Mouse (Mus musculus): ENCODE results near the gene Zfp36.
"Not testable (repeated sequence)": the region's sequence is repeated elsewhere in the genome, so short reads cannot be mapped to it uniquely, and the experiment has no call there.

Zfp36 gene

DNA sequence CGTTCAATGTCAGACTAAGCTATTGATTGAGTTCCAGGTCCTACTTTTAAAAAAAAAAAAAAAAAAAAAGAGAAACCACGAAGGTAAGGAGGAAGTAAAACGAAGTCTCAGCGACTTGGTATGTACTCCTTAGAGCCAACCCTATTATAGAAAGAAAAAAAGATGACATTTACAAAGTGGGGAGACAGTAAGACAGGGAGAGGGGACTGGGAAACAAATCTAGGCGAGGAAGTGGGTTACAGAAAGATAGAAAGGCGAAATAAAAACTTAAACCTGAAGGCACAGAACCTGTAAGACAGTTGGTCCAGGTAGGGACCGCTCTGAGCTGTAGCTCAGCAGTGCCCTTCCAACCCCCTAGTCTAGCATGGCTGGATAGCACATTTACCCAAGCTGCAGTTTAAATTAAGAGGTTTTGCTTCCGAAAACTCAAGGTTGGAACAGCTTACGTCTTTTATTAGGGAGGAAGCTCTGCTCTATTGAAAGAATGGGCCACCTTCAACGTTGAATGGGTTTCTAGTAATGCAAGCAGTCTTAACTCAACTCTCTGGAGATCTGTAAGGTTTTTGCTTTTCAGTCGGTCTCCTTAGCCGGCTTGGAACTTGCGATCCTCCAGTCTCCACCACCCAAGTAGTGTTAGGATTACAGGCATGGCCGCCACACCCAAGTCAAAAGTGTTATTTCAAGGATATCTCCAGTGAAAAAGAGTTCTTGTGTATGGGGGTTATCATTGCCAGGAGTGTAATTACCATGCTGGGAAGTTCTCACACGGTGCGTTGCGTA, at the start of gene Zfp36:
Gene Zfp36, minus strand, starts transcription at position 17 of the 780 bp plus-strand sequence.
- no peak for DNase-seq

DNA sequence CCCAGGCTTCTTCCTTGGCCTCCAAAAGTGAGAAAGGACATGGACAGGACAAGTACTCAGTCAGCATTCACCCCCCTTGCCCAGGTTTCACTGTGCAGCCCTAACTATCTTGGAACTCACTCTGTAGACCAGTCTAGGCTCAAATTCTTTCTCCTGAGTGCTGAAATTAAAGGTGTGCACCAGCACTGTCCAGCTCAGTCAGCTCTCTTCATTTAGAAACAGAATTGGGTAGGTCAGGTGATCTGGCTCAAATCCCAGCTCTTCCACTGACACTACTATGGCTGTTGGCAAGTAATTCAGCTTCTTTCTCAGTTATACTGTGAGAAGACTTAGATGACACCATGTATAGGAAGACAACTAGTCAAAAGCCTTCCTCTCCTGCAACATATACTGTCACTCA, 47.7 kb upstream of the Zfp36 start:
- DNase-seq, result no peak

DNA sequence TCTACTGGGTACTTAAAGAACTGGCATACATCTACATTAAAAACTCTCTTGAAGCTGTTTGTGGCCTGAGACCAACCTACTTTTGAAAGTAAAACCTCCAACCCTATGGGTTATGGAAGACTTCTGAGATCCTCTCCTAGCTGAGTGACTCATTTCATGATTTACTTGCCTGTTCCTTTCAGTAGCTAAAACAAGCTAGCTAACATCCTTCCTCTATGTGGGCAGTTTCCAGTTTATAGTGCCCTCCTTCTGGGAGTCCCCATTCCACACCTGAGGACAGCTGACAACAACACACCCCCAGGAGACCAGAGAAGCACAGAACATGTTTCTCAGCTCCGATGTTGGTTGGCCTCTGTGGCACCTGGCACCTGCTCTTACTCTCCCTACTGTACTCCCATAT, 43.0 kb upstream of the Zfp36 start:
- DNase-seq, result no peak

DNA sequence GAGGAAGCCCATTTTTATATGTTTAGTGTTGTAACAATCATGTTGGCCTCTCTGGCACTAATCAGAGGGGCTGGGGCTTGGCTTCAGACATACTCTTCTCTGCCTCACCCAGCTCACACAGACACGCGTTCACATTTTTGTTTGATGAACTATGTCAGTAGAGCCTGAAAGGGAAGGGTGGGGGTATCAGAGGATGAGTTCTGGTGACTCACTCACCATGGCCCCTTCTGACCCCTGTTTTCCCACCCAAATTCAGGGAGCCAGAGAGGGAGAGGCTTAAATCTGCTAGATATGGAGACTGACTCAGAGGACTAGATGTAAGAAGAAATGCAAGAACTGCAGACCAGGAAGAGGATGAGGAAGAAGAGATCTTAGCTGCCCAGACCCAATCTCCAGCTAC, 39.4 kb upstream of the Zfp36 start:
- DNase-seq, result no peak

DNA sequence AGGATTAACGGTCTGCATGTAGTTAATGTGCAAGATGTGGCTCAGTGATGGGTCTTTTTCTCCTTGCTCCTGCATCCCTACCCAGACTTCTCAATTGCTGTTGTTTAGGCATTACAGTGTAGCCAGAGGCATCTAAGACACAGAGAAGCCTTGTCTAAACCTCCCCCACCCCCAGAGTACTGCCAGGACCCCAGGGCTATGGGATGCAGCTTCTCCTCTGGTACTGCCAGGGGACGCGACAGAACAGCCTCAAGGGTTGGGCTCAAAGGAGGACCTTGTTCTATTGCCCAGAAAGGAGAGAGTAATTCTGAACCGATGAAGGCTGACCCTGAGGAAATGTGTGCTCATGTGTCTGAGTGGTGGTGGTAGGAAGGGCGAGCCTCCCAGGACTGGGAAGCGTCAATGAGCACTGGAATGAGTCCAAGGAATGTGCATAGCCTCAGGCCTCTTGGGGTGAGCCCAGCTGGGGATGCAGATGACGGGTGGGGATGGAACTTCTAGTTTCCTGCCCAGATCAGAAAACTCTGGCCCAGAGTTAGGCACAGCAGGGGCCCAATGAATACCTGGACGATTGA, 38.1 kb upstream of the Zfp36 start:
- no peak for DNase-seq

DNA sequence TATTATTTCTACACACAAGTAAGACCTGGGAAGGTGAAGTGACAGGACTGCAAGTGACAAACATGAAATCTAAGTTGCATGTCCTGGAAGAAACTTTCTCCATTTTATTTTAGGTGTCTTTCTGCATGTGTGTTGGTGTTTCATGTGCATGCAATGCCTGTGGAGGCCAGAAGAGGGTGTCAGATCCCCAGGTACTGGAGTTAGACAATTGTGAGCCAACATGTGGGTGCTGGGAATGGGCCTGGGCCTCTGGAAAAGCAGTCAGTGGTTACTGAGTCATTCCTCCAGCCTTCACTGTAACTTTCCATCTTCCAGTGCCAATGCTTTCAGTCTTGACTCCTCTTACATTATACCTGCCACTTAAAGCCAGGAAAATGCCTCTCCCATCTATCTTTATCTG, 37.3 kb upstream of the Zfp36 start:
- DNase-seq, result no peak

DNA sequence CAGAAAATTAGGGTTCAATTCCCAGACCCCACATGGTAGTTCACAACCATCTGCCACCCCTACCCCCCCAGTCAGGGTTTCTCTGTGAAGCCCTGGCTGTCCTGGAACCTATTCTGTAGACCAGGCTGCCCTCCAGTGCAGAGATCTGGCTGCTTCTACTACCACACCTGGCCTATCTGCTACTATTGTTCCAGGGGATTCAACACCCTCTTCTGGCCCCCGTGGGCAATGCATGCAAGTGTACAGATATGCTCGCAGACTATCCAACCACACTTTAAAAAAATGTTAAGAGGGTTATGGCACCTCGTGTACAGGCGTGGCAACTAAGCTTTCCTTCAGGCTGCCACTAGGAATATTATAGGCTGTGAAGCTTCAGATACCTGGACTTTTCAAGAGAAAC, 32.8 kb upstream of the Zfp36 start:
- no peak for DNase-seq

DNA sequence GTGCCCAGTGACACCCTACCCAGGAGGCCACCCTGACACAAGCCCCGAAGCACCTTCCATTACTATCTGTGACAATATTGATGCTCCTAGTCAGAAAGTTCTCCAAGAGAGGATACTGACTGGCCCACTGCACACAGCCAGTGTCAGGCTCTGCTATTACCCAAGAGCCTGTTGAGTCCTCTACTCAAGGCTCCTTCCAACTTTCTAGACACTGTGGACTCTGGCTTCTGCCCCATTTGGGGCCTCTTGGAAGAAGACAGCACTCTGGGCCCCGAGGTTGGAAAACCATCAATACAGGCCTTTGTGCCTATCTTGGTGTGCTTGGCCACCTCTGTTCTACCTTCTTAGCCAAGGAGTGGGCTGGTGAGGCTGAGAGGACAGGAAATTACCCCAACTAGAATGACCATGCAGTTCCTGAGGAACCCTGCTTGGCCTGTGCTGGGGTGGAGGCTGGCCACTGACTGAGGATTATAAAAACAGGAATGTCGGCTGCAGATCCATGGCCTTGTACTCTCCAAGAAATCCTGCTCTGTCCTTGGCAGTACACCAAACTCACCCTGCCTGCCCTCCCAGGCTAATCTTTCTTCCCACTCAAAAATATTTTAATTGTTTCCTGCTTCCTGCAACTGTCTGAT, 30.9 kb upstream of the Zfp36 start:
- DNase-seq, result no peak

DNA sequence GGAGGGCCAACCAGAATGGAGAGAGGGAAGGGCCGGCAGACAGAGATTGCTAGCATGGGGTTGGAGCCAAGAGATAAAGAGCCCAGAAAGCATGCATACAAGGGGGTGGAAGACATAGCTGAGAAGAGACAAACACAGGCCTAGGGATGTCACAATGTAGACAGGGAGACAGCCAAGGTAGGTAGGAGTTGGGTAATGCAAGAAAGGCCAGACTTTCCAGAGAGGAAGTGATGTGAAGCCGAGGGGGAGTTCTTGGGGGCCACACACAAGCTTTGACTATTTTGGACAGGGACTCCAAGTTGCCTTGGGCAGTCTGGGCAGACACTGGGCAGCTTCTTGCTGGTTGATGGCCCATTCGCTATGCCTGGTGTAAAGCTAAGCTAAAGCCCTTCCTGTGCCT, 21.9 kb upstream of the Zfp36 start:
- no peak for DNase-seq

DNA sequence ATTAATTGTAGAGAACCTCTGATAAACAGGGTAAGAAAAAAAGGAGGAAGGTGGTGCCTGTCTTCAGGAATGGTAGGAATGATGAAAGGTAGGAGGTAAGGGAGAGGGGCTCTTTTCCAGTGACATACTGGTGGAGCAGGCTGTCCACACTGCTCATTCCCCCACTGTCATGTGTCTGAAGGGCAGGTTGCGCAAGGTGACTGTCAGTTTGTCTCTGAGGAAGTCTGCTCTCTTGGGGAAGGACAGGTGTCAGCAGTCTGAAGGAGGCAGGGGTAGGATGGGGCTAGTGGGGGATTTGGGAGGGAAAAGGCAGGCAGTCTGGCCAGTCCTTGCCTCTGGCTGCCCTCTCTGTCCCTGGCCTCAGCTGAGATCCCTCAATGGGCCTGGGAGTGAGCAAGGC, 21.0 kb upstream of the Zfp36 start:
- DNase-seq, result no peak

DNA sequence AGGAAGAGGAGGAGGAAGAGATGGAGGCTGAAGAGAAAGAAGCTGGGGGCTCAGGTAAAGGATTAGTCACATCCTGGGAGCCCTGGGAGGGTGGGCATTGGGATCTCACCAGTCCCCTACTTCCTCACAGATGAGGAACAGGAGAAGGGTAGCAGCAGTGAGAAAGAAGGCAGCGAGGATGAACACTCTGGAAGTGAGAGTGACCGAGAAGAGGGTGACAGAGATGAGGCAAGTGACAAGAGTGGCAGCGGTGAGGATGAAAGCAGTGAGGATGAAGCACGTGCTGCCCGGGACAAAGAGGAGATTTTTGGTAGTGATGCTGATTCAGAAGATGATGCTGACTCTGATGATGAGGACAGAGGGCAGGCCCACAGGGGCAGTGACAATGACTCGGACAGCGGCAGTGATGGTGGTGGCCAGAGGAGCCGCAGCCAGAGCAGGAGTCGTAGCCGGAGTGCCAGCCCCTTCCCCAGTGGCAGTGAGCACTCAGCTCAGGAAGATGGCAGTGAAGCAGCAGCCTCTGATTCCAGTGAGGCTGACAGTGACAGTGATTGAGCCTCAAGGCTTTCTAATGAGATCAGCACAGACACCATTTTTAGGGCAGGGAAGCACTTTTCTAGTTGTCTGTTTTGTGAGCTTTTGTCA, 18.8 kb upstream of the Zfp36 start:
- no peak for DNase-seq

DNA sequence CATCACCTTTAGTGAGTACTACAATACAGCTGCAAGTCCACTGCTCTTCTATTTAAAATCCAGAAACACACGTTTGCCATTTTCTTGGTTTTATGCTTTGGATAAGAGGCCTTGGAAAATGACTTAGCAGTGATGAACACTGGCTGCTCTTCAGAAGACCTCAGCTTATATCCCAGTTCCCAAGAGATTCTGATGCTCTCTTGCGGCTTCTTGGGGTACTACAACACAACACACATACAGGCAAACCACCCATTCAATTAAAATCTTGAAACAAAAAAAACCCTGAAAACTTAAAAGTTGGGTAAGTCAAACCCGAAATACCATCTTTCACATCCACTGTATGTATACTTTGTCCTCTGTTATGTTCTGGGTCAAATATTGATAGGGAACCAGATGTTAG, 17.9 kb upstream of the Zfp36 start:
- DNase-seq, result no peak

DNA sequence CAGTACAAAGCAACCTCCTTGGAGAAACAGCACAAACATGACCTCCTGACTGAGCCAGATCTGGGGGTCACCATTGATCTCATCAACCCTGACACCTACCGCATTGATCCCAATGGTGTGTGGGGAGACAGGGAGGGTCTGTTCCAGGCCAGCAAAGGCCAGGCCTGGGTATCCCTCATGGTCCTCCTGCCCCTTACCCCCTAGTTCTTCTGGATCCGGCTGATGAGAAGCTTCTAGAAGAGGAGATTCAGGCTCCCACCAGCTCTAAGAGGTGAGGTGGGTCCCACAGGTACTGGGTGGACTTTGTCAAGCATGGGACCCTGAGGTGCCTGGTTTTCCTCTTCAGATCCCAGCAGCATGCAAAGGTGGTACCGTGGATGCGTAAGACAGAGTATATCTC, 15.4 kb upstream of the Zfp36 start:
- no peak for DNase-seq

DNA sequence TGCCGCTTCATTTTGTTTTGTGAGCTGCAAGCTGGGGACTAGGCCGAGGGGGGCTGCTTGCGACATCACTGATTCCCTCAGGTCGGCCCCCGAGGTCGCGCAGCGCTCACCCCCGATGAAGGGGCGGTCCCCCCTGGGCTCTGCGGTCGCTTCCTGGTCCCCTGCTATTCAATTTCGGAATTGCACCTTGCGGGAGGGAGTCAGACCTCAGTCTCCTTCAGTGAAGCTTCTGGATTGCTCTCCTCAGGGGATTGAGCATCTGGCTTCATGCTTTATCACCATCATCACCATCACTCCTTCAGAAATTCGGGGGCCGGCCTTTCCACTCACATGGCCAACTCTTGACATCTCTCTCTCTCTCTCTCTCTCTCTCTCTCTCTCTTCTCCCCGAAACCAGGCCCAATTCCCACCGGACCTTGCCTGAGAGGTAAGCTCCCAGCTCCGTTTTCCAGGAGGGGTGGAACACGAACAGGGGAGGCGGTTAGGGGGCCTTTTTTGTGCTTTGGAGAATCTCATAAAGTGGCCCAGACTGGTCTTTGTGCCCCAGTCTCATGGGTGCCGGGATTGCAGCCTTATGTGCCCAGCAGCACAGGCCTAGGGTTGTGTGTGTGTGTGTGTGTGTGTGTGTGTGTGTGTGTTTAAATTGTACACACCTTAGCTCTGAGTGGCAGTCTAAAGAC, 13.4 kb upstream of the Zfp36 start:
- DNase-seq, result peak; percentile 41

DNA sequence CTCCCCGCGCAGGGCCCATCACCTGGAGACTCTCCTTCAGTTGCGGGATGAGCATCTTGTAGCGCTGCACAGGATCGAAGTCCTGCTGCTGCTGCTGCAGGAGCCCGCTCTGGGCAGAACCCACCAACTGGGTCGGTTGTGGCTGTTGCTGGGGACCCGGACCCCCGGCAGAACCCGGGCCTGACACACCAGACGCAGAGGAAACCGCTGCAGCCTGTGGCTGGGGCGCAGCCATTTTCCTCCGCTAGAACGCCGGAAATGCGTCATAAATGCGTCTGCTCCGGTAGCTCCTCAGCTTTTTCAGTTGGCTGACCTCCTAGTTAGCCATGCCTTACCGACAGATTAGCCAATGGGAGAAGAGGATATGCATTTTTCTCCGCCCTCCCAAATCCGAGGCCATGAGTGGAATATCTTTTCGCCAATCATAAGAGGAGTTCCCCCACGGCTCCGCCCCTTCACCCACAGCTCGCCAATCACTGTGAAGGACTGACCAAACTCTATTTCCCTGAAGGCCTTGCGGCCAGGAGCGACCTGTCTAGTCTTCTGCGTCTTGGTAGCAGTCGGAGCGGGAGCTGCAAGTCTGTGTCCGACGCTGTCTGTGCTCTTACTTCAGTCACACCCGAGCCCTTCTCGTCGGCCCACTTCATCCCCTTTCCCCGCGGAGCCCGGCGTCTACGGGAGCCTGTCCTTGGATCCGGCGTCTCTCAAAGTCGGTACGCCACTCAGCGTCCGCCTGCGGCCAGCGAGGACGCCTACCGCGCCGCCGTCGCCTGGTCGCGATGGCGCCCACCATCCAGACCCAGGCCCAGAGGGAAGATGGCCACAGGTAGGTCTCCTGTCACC, 12.6 kb upstream of the Zfp36 start, which contains the start of the genes Med29 and Paf1:
Gene Med29, minus strand, starts transcription at position 280 of the 843 bp plus-strand sequence.
Gene Paf1, plus strand, starts transcription at position 523 of the 843 bp plus-strand sequence.
- DNase-seq, result peak; percentile 99

DNA sequence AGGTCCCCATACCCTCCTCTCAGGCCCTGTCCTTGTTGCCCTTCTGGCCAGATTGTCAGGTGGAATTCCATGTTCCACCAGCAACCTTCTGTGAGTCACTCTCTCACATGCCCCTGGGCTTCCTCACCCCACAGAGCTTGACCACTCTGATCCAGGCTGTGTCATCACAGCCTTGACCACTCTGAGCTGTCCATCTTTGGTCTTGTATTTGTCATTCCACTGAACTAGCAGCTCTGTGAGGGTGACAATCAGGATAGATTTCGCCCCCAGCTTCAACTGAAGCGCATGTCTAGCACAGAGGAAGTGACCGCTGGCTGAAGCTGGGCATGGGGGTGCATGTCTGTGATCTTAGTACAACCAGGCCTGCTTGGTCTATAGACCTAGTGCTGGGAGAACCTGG, 10.3 kb upstream of the Zfp36 start:
- DNase-seq, result peak; percentile 22

DNA sequence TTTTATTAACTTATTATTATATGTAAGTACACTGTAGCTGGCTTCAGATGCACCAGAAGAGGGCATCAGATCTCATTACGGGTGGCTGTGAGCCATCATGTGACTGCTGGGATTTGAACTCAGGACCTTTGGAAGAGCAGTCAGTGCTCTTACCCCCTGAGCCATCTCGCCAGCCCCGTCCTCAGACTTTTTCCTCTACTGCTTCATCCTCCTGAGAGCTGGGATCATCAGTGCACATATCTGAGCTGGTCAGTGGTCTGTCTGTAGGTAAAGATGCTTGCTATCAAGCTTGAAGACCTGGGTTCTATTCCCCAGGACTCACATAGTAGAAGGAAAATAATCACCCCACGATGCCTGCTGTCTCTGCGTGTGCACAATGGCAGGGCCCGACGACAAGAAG, 7.3 kb upstream of the Zfp36 start:
- DNase-seq, result not testable (repeated sequence)

DNA sequence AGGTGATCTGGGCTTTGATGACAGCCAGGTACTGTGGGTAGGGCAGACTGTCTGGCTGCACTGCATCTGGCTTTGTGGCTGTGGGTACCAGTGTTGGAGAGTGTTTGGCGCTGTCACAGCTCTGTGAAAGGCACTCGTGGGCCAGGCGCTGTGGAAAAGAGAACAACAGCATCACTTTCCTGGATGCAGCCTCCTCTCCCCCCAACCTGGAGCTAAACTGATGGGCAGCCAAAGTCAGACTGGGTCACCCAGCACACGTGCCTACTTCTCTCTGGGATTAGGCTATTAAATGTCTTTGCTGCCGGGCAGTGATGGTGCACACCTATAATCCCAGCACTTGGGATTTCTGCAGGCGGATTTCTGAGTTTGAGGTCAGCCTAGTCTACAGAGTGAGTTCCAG, 6.8 kb upstream of the Zfp36 start:
- DNase-seq, result not testable (repeated sequence)

DNA sequence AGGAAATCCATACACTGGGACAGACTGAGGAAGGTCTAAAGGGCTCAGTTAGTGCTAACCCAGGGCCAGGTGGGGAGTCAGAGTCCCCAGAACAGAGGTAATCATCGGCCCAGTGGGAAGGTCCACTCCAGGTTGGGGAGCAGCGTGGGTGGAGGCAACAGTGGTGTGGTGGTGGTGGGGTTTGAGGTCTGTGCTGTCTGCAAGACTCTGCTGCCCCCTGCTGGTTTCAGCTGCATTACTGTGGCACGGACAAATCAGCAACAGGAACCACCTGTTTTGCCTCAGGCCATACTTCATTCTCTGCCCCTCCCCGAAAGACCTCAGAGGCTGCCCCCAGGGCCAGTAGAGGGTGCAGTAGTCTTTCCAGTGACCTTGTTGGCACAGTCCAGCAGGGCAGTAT, 6.4 kb upstream of the Zfp36 start:
- DNase-seq, result peak; percentile 65

DNA sequence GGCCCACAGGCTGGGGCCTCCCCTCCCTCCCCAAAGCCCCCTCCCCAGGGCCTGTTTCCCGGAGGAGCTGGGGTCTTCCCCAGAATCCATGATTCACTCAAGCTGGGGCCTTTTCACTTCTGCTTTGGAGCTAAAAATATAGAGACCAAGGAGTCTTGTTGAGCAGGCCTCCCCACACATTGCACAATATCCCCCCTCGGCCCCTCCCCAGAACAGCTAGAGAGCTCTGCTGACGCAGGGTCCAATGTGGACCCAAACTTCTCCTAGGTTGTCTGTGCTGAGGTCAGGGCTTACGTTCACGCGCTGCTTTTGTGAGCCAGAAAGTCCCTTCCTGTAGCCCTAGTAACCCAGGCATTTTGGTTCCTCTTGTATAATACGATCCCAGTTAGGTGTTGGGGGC, 6.0 kb upstream of the Zfp36 start:
- DNase-seq, result no peak

DNA sequence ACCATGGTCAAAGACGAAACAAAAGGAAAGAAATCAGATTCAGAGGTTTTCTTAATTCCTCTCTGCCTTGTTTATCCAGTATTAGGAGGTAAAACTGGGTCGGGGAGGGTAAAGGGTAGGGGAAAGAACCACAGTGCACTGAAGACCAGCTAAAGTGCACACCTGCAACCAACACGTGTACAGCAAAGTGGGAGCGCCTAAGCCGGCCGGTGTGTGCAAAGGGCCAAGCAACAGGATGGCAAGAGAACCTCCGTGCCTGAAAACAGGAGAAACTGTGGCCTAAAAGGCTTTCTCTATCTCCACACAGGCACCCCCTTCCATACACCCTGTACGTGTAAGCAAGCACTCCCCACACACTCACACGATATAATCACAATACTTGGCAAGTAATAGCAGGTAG, 5.1 kb upstream of the Zfp36 start:
- no peak for DNase-seq

DNA sequence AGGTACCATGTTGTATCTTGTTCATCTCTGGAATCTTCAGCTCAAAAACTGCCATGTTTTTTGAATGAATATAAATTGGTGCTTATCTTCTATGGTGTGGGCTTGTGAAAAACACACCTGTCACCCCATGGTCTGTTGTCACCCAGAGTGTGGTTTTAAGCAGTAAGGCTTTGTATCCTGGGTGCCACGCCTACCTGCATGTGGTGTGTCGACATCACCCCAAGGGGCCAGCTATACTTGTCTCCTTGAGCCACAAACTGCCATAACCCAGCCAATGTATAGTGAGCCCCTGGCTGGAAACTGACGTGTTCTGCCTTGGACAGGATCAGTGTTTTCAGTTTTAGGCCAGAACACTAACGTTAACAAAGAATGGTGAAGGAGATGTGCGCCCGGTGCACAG, 4.1 kb upstream of the Zfp36 start:
- DNase-seq, result no peak
